Mouse (Mus musculus): ENCODE measurements at regions not wholly inside any gene's neighbourhood (a gene's known extent, or its start where the extent isn't known, plus 50 kb on each side); places are given as distances from the start of the nearest gene placed in this dataset.

DNA sequence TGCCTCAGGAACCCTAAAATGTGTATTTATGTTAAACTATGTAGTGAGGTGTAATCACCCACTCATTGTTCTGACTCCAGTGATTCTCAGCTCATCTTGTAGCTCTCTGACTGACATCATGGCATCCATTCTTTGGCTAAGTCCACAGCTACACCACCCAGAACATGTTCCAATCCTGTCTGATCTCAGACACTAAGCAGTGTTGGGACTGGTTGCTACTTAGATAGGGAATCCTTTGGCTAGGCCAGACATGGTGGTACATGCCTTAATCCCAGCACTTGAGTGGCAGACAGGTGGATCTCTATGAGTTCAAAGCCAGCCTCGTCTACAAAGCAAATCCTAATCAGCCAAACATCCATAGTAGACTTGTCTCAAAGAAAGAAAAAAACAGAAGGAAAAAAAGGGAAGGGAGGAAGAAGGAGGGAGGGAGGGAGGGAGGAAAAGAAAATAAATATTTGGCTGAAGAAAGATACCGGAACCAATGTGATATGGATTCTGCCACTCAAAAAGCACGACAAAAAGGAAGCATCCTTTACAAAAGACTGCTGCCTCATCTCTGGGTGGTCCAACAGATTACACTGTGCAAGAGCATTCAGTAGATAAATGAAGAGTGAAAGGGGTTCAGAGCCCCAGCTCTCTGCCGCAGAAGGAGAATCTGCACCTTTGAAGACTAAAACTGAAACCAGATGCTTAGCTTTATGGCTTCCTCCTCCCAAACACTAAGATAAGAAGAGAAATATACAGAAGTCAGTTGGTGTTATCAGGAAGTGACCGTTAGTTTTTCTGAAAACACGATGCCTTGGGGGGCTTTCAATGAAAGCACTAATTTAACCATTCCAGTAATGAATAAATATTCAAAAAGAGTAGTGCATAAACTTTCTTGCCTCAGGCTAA, 51.5 kb upstream of the Med13 start:
- 21% methylated on average over 6 of the region's 6 CpGs for WGBS
- no peak overlapping the region for H3K4me3 ChIP-seq (replicated peaks; ENCODE audit: control insufficient read depth, low read depth, low read length)

DNA sequence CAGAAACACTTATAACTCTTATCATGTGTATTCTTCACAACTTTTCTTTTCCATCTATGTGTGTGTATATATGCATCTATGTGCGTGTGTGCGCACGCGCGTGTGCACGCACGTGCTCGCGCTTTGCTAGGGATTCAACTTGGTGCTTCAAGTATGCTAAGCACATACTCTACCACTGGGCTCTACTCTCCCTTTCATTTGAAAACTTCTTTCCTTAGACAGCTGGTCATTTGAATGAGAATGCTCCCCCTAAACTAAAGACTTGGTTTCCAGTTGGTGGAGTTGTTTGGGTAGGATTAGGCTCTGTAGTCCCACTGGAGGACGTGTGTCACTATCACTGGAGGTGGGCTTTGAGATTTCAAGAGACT, 52.2 kb upstream of the Med13 start:
- TF ChIP-seq POLR2A (IDR thresholded peaks at IDR 0.05; ENCODE audit: borderline replicate concordance, control insufficient read depth, low read depth, low read length) (no peak), CTCF (IDR thresholded peaks at IDR 0.05; ENCODE audit: control insufficient read depth, insufficient read depth, low read length) (no peak)
- H3K4me3 ChIP-seq (replicated peaks; ENCODE audit: control insufficient read depth, low read depth, low read length), result no peak overlapping the region
- H3K27ac ChIP-seq (ENCODE audit: control insufficient read depth, insufficient read depth, low read depth, low read length, poor library complexity), result peak overlapping the region; percentile 50; the same call in 1 of the 2 replicates
- peaks cover 4% of the 10 kb centered on the region for H3K4me1 ChIP-seq (ENCODE audit: control insufficient read depth, insufficient read depth, low read length)
- 90% methylated on average over 10 of the region's 10 CpGs for WGBS

More for the DNA sequence above, 51.5 kb upstream of the Med13 start:
- peak overlapping the region; percentile 50; the same call in 1 of the 2 replicates for H3K27ac ChIP-seq (ENCODE audit: control insufficient read depth, insufficient read depth, low read depth, low read length, poor library complexity)
- H3K4me1 ChIP-seq (ENCODE audit: control insufficient read depth, insufficient read depth, low read length), result peaks cover 4% of the 10 kb centered on the region
- TF ChIP-seq CTCF (IDR thresholded peaks at IDR 0.05; ENCODE audit: control insufficient read depth, insufficient read depth, low read length) (no peak), POLR2A (IDR thresholded peaks at IDR 0.05; ENCODE audit: borderline replicate concordance, control insufficient read depth, low read depth, low read length) (no peak)

- H3K27ac ChIP-seq (ENCODE audit: control insufficient read depth, insufficient read depth, low read depth, low read length, poor library complexity), result peak overlapping the region; percentile 41
- 71% methylated on average over 10 of the region's 10 CpGs for WGBS
Observed at GRCm38 (mm10) chr11:86410521-86410920, 53.1 kb upstream of the Med13 start.

DNA sequence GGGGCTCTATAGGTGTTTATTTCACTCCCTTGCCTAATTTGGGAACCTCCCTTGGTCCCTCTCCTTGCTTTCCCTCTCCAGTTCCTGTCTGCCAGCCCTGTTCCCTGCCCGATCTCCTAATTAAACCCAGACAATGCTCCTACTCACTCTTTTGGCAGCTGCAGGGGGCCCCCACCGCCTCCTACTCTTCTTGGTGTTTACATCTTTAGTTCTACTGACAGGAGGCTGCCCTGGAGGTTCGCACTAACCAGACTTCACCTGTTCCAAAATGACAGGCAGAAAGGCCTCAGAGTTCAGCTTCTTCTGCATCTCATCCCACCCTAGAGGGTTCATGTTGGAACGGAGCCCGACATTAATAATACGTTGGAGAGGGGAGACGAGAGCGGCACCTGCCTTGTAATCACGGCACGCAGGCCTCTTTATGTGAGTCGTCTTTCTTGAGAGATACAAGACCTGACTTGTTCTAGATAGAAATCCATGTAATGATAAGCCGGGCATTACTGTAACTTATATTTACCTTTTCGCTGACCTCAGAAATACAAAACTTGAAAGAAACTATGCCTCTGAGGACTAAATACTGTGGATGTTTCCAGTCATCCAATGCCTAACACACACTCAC, 55.5 kb upstream of the Med13 start:
- peaks cover 4% of the 10 kb centered on the region for H3K4me1 ChIP-seq (ENCODE audit: control insufficient read depth, insufficient read depth, low read length)
- TF ChIP-seq POLR2A (IDR thresholded peaks at IDR 0.05; ENCODE audit: borderline replicate concordance, control insufficient read depth, low read depth, low read length) (no peak), CTCF (IDR thresholded peaks at IDR 0.05; ENCODE audit: control insufficient read depth, insufficient read depth, low read length) (no peak)
- H3K4me3 ChIP-seq (replicated peaks; ENCODE audit: control insufficient read depth, low read depth, low read length), result no peak overlapping the region
- WGBS, result 71% methylated on average over 13 of the region's 13 CpGs
- no peak overlapping the region for H3K27ac ChIP-seq (ENCODE audit: control insufficient read depth, insufficient read depth, low read depth, low read length, poor library complexity)

More at GRCm38 (mm10) chr11:86410521-86410920, 53.1 kb upstream of the Med13 start:
- TF ChIP-seq CTCF (IDR thresholded peaks at IDR 0.05; ENCODE audit: control insufficient read depth, insufficient read depth, low read length) (no peak), POLR2A (IDR thresholded peaks at IDR 0.05; ENCODE audit: borderline replicate concordance, control insufficient read depth, low read depth, low read length) (no peak)
- Histone ChIP-seq H3K4me1 (ENCODE audit: control insufficient read depth, insufficient read depth, low read length) (peaks cover 4% of the 10 kb centered on the region), H3K4me3 (replicated peaks; ENCODE audit: control insufficient read depth, low read depth, low read length) (no peak overlapping the region)

DNA sequence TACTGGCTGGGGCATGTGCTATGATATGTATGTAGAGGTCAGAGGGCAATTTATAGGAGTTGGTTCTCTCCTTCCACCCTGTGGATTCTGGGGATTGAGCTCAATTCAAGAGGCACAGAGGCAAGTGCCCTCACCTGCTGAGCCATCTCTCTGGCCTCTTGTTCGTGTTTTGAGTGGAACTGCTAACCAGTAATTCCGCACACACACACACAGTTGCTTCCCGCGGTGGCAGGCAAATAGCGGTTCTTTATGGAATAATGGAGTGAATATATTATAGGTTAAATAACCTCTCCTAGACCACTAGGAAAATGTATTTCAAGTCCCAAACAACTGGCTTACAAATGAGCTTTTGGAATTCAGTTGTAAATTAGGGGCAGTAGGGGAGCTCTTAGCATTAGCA, 59.1 kb upstream of the Med13 start:
- Histone ChIP-seq H3K27ac (ENCODE audit: control insufficient read depth, insufficient read depth, low read depth, low read length, poor library complexity) (no peak overlapping the region), H3K4me3 (replicated peaks; ENCODE audit: control insufficient read depth, low read depth, low read length) (no peak overlapping the region), H3K4me1 (ENCODE audit: control insufficient read depth, insufficient read depth, low read length) (no peaks in the 10 kb centered on the region)
- no peak for TF ChIP-seq POLR2A (IDR thresholded peaks at IDR 0.05; ENCODE audit: borderline replicate concordance, control insufficient read depth, low read depth, low read length)
- TF ChIP-seq CTCF (IDR thresholded peaks at IDR 0.05; ENCODE audit: control insufficient read depth, insufficient read depth, low read length), result no peak
- WGBS, result 82% methylated on average over 5 of the region's 5 CpGs

- WGBS, result 87% methylated on average over 6 of the region's 6 CpGs
- Histone ChIP-seq H3K27ac (ENCODE audit: control insufficient read depth, insufficient read depth, low read depth, low read length, poor library complexity) (no peak overlapping the region), H3K4me1 (ENCODE audit: control insufficient read depth, insufficient read depth, low read length) (no peaks in the 10 kb centered on the region), H3K4me3 (replicated peaks; ENCODE audit: control insufficient read depth, low read depth, low read length) (no peak overlapping the region)
- TF ChIP-seq POLR2A (IDR thresholded peaks at IDR 0.05; ENCODE audit: borderline replicate concordance, control insufficient read depth, low read depth, low read length), result no peak
- no peak for TF ChIP-seq CTCF (IDR thresholded peaks at IDR 0.05; ENCODE audit: control insufficient read depth, insufficient read depth, low read length)
Observed at GRCm38 (mm10) chr11:86417164-86417563, 59.8 kb upstream of the Med13 start.

- no peak overlapping the region for H3K4me3 ChIP-seq (replicated peaks; ENCODE audit: control insufficient read depth, low read depth, low read length)
- WGBS, result 63% methylated on average over 5 of the region's 5 CpGs
- no peak overlapping the region for H3K27ac ChIP-seq (ENCODE audit: control insufficient read depth, insufficient read depth, low read depth, low read length, poor library complexity)
- H3K4me1 ChIP-seq (ENCODE audit: control insufficient read depth, insufficient read depth, low read length), result no peaks in the 10 kb centered on the region
- TF ChIP-seq CTCF (IDR thresholded peaks at IDR 0.05; ENCODE audit: control insufficient read depth, insufficient read depth, low read length) (no peak), POLR2A (IDR thresholded peaks at IDR 0.05; ENCODE audit: borderline replicate concordance, control insufficient read depth, low read depth, low read length) (no peak)
Observed at GRCm38 (mm10) chr11:86419810-86420483, 62.5 kb upstream of the Med13 start.

DNA sequence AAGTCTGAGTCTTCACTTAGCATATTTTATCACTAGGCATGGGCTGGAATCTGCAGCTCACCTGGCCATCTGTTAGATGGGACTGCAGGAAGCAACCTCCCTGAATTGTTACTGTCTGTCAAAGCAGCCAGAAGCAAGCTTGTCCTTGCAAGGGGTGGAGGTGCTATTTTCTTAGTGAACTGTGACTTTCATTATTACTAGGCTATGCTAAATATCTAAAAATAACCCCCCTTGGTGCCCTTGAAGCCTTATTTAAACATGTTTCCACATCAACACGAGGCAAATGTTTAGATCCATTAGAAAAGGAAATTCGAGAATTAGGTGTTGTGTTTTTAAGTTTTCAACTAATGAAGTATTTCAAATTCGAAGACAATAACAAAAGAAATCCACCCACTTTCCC, 55.5 kb upstream of the Rnft1 start:
- H3K27ac ChIP-seq (ENCODE audit: control insufficient read depth, insufficient read depth, low read depth, low read length, poor library complexity), result no peak overlapping the region
- no peak overlapping the region for H3K4me3 ChIP-seq (replicated peaks; ENCODE audit: control insufficient read depth, low read depth, low read length)
- 55% methylated on average over 3 of the region's 3 CpGs for WGBS
- TF ChIP-seq CTCF (IDR thresholded peaks at IDR 0.05; ENCODE audit: control insufficient read depth, insufficient read depth, low read length) (no peak), POLR2A (IDR thresholded peaks at IDR 0.05; ENCODE audit: borderline replicate concordance, control insufficient read depth, low read depth, low read length) (no peak)
- no peaks in the 10 kb centered on the region; the same call in 1 of the 2 replicates for H3K4me1 ChIP-seq (ENCODE audit: control insufficient read depth, insufficient read depth, low read length)

All from bone marrow, adult 2 months (tissue).